Mouse (Mus musculus): Measurements from ENCODE around the gene Uts2. TPM values are rescaled to one million over a fixed set of nuclear protein-coding genes. Genes with fewer than 3 reads are reported as not detected.
"Not testable (repeated sequence)": the region's sequence is repeated elsewhere in the genome, so short reads cannot be mapped to it uniquely, and the experiment has no call there.

Uts2 gene
- polyA plus RNA-seq, 1 experiment from 2014 or later, result not detected

GRCm38 (mm10) chr4:150975145-150975544 is 21.8 kb upstream of the Uts2 start:
- Histone ChIP-seq H3K9ac (no peak overlapping the region), H3K4me1 (no peaks in the 10 kb centered on the region), H3K36me3 (no peaks in the 10 kb centered on the region), H3K4me2 (no peak overlapping the region), H3K9me3 (replicated peaks) (no peaks in the 10 kb centered on the region), H3K27me3 (replicated peaks) (no peaks in the 10 kb centered on the region), H3K4me3 (no peak overlapping the region), H3K27ac (no peak overlapping the region)
- 6% methylated on average over 1 of the region's 1 CpGs for whole genome bisulfite sequencing (ENCODE audit: insufficient replicate concordance)
- ATAC-seq, result no peak

- no peaks in the 10 kb centered on the region for H3K4me1 ChIP-seq
- ATAC-seq, result no peak
- no peak overlapping the region for H3K9ac ChIP-seq
- H3K27me3 ChIP-seq (replicated peaks), result no peaks in the 10 kb centered on the region
- no peak overlapping the region for H3K4me2 ChIP-seq
- no peak overlapping the region for H3K4me3 ChIP-seq
- no peak overlapping the region for H3K27ac ChIP-seq
- H3K36me3 ChIP-seq, result no peaks in the 10 kb centered on the region
- no peaks in the 10 kb centered on the region for H3K9me3 ChIP-seq (replicated peaks)
- WGBS (ENCODE audit: insufficient replicate concordance), result 78% methylated on average over 21 of the region's 21 CpGs
Measured at GRCm38 (mm10) chr4:150978156-150978910, 18.6 kb upstream of the Uts2 start.

GRCm38 (mm10) chr4:150979455-150979854 is 17.4 kb upstream of the Uts2 start:
- no peak overlapping the region for H3K4me3 ChIP-seq
- H3K4me1 ChIP-seq, result no peaks in the 10 kb centered on the region
- H3K9me3 ChIP-seq (replicated peaks), result no peaks in the 10 kb centered on the region
- WGBS (ENCODE audit: insufficient replicate concordance), result 72% methylated on average over 9 of the region's 9 CpGs
- H3K9ac ChIP-seq, result no peak overlapping the region
- ATAC-seq, result no peak
- H3K27me3 ChIP-seq (replicated peaks), result no peaks in the 10 kb centered on the region
- H3K27ac ChIP-seq, result no peak overlapping the region
- H3K4me2 ChIP-seq, result no peak overlapping the region
- no peaks in the 10 kb centered on the region for H3K36me3 ChIP-seq

DNA sequence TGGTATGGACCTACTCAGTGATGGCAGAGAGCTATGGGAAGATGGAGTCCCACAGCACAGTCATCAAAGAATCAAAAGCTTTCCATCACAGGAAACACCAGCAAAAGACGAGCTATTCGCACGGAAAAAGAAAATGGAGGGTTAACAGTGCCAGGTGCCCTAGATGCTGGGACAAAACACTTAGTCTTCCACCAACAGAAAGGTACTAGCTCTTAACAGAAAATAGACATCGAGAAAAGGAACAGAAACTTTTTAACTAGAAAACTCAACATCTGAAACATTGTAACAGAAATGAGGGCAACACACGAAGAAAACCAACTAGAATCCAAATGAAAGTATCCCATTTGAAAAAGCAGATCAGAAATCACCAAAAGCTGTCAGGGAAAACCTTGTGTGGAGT is 16.7 kb upstream of the Uts2 start:
- no peak overlapping the region for H3K4me3 ChIP-seq
- H3K9ac ChIP-seq, result no peak overlapping the region
- no peaks in the 10 kb centered on the region for H3K4me1 ChIP-seq
- 67% methylated on average over 5 of the region's 5 CpGs for WGBS (ENCODE audit: insufficient replicate concordance)
- no peak overlapping the region for H3K27ac ChIP-seq
- no peaks in the 10 kb centered on the region for H3K9me3 ChIP-seq (replicated peaks)
- no peaks in the 10 kb centered on the region for H3K36me3 ChIP-seq
- H3K27me3 ChIP-seq (replicated peaks), result no peaks in the 10 kb centered on the region
- no peak for ATAC-seq
- H3K4me2 ChIP-seq, result no peak overlapping the region

DNA sequence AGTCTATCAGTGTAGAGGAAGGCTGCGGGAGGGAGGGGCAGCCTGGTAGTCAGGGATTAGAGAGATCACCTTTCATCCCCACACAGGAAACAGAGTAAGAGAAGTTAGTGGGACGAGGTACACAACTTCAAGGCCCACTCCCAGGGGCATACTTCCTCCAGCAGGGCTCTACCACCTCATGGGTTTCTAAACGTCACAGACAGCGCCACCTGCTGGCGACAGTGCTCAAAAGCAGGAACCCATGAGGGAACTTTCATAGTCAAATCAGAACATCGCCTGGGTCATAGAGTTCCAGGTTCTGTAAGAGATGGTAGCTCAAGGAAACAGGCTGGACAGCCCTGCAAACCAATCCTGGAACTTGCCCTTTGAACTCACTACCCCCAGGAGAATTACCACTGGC is 6.7 kb upstream of the Uts2 start:
- 38% methylated on average over 6 of the region's 6 CpGs for WGBS (ENCODE audit: insufficient replicate concordance)
- no peak for ATAC-seq
- no peaks in the 10 kb centered on the region for H3K4me1 ChIP-seq
- no peaks in the 10 kb centered on the region for H3K27me3 ChIP-seq (replicated peaks)
- H3K9ac ChIP-seq, result no peak overlapping the region
- no peak overlapping the region for H3K4me3 ChIP-seq
- 0 out of 2 replicates have a peak, but pooled peaks cover 5% of the 10 kb centered on the region for H3K9me3 ChIP-seq (replicated peaks)
- no peak overlapping the region for H3K27ac ChIP-seq
- no peaks in the 10 kb centered on the region for H3K36me3 ChIP-seq
- no peak overlapping the region for H3K4me2 ChIP-seq

GRCm38 (mm10) chr4:150998626-150999025 is 1.7 kb downstream of the Uts2 start:
- Histone ChIP-seq H3K4me2 (no peak overlapping the region), H3K27me3 (replicated peaks) (no peaks in the 10 kb centered on the region), H3K36me3 (no peaks in the 10 kb centered on the region; the same call in 1 of the 2 replicates), H3K4me3 (no peak overlapping the region), H3K9me3 (replicated peaks) (no peaks in the 10 kb centered on the region), H3K9ac (no peak overlapping the region), H3K4me1 (peaks cover 5% of the 10 kb centered on the region; the same call in 1 of the 2 replicates), H3K27ac (no peak overlapping the region)
- 81% methylated on average over 9 of the region's 9 CpGs for WGBS (ENCODE audit: insufficient replicate concordance)
- ATAC-seq, result no peak

- no peaks in the 10 kb centered on the region for H3K27me3 ChIP-seq (replicated peaks)
- H3K4me1 ChIP-seq, result peaks cover 5% of the 10 kb centered on the region; the same call in 1 of the 2 replicates
- H3K9me3 ChIP-seq (replicated peaks), result no peaks in the 10 kb centered on the region
- no peak overlapping the region for H3K4me2 ChIP-seq
- no peak overlapping the region for H3K4me3 ChIP-seq
- no peak overlapping the region for H3K27ac ChIP-seq
- no peak overlapping the region for H3K9ac ChIP-seq
- WGBS (ENCODE audit: insufficient replicate concordance), result 31% methylated on average over 13 of the region's 13 CpGs
- peaks cover 7% of the 10 kb centered on the region for H3K36me3 ChIP-seq
- no peak for ATAC-seq
Measured at GRCm38 (mm10) chr4:151001397-151001796, 4.5 kb downstream of the Uts2 start.

GRCm38 (mm10) chr4:151005656-151006318 is 8.9 kb downstream of the Uts2 start:
- Histone ChIP-seq H3K9ac (no peak overlapping the region), H3K27ac (no peak overlapping the region), H3K4me2 (no peak overlapping the region), H3K27me3 (replicated peaks) (no peaks in the 10 kb centered on the region), H3K9me3 (replicated peaks) (no peaks in the 10 kb centered on the region), H3K4me3 (no peak overlapping the region), H3K36me3 (peaks cover 9% of the 10 kb centered on the region), H3K4me1 (peaks cover 5% of the 10 kb centered on the region; the same call in 1 of the 2 replicates)
- WGBS (ENCODE audit: insufficient replicate concordance), result 67% methylated on average over 13 of the region's 13 CpGs
- no peak for ATAC-seq

DNA sequence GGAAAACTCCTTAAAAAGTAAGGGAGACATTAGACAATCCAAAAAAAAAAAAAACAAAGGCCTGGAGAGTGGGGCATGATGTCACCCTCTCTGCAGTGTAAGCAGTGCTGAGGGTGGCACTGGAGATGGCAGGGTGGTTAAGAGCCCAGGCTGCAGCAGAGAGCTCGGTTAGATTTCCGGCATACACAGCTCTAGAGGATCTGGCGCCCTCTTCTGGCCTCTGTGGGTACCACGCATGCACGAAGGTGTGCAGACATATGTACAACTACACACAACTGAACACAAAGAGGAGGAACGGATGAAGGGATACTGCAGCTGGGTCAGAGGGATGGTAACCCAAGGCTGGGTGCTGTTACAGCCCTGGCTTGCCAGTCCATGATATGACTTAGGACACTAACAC is 10.0 kb downstream of the Uts2 start:
- no peaks in the 10 kb centered on the region for H3K4me1 ChIP-seq
- no peaks in the 10 kb centered on the region for H3K27me3 ChIP-seq (replicated peaks)
- no peak overlapping the region for H3K4me2 ChIP-seq
- peaks cover 11% of the 10 kb centered on the region for H3K36me3 ChIP-seq
- no peaks in the 10 kb centered on the region for H3K9me3 ChIP-seq (replicated peaks)
- H3K4me3 ChIP-seq, result no peak overlapping the region
- H3K9ac ChIP-seq, result no peak overlapping the region
- WGBS (ENCODE audit: insufficient replicate concordance), result 40% methylated on average over 6 of the region's 6 CpGs
- no peak for ATAC-seq
- no peak overlapping the region for H3K27ac ChIP-seq

DNA sequence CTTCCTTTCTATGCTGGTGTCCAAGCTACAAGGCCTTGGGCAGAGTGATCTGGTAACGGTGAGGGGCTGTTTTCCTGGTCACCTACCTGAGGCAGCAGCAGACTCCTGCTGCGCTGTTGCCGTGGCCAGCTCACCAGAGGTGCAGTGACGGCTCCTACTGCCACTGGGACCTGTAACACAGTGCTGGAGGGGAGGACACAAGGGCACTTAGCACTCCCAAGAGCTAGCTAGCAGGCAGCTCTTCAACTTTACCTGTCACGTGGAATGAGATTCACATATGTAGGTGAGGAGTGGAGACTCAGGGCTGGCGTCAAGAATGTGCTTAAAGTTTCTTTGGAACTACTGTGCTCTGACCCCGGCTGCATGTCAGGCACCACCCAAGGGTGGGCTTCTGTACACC is 13.4 kb downstream of the Uts2 start:
- H3K27ac ChIP-seq, result no peak overlapping the region
- no peaks in the 10 kb centered on the region for H3K9me3 ChIP-seq (replicated peaks)
- no peak overlapping the region for H3K4me3 ChIP-seq
- no peak overlapping the region for H3K9ac ChIP-seq
- ATAC-seq, result no peak
- no peak overlapping the region for H3K4me2 ChIP-seq
- peaks cover 22% of the 10 kb centered on the region for H3K36me3 ChIP-seq
- no peaks in the 10 kb centered on the region for H3K27me3 ChIP-seq (replicated peaks)
- no peaks in the 10 kb centered on the region for H3K4me1 ChIP-seq
- WGBS (ENCODE audit: insufficient replicate concordance), result 82% methylated on average over 7 of the region's 7 CpGs

- peaks cover 9% of the 10 kb centered on the region; the same call in 1 of the 2 replicates for H3K4me1 ChIP-seq
- no peaks in the 10 kb centered on the region for H3K9me3 ChIP-seq (replicated peaks)
- H3K4me2 ChIP-seq, result no peak overlapping the region
- no peak overlapping the region for H3K4me3 ChIP-seq
- H3K27me3 ChIP-seq (replicated peaks), result no peaks in the 10 kb centered on the region
- H3K27ac ChIP-seq, result no peak overlapping the region
- no peak for ATAC-seq
- H3K36me3 ChIP-seq, result peaks cover 42% of the 10 kb centered on the region
- 87% methylated on average over 10 of the region's 10 CpGs for WGBS (ENCODE audit: insufficient replicate concordance)
- H3K9ac ChIP-seq, result no peak overlapping the region
Measured at GRCm38 (mm10) chr4:151015946-151016345, 19.0 kb downstream of the Uts2 start.

- H3K4me2 ChIP-seq; ATAC-seq; H3K27me3 ChIP-seq (replicated peaks); H3K4me1 ChIP-seq; H3K4me3 ChIP-seq; H3K9ac ChIP-seq; H3K9me3 ChIP-seq (replicated peaks); H3K27ac ChIP-seq: not testable (repeated sequence)
- 67% methylated on average over 1 of the region's 1 CpGs for WGBS (ENCODE audit: insufficient replicate concordance)
- peaks cover 37% of the 10 kb centered on the region for H3K36me3 ChIP-seq
Measured at GRCm38 (mm10) chr4:151017356-151017755, 20.5 kb downstream of the Uts2 start.

Measured in liver, embryonic 12.5 days (tissue).